ENCODE assay signal across 10 mouse cellular contexts in the genomic region with DNA sequence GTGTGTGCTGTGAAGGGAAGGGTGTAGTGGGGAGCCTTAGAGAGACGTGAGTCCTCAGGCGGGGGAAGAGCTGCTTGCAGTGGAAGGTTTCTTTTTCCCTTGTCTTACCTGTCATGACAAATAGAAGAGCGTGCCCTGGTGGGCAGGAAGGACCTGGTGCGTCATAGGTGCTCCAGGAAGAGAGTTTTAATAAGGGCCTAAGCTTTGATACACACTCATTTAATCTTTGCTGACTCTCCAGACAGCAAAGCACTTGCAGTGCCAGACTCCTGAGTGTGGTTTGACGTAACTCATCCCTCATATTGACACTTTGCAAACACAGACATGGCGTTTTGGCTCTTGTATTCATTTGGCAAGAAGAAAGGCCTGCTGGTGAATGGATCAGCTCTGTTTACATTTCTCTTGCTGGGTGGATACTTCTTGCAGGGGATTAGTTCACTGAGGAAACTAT. TPM values are rescaled to one million over a fixed set of nuclear protein-coding genes. Genes with fewer than 3 reads are reported as not detected.
DNase-seq lines count a peak whose midpoint lies in the region; ATAC-seq and TF ChIP-seq lines count a peak whose summit lies in the region.
"Had no signal": no experiment of that assay in that cellular context is flagged by ENCODE, and none has a peak within 500 bp of the region (broad histone marks: within the 10 kb centered on the region; RNA-seq: fewer than 3 reads in every experiment).

No protein-coding gene starts in this region.

- no peak overlapping the region for H3K4me3 ChIP-seq in kidney, postnatal 0 days (replicated peaks; ENCODE audit: low read depth, low read length)
- no peak overlapping the region for H3K4me3 ChIP-seq in intestine, embryonic 14.5 days (ENCODE audit: low read depth, low read length)
- no peak overlapping the region for H3K4me3 ChIP-seq in hindbrain, embryonic 10.5 days
- H3K4me3 ChIP-seq: forebrain, embryonic 10.5 days; limb, embryonic 12.5 days had no signal

- no peaks in the 10 kb centered on the region for H3K9me3 ChIP-seq in kidney, postnatal 0 days (replicated peaks; ENCODE audit: low read length)
- no peaks in the 10 kb centered on the region for H3K9me3 ChIP-seq in intestine, embryonic 14.5 days (ENCODE audit: control insufficient read depth, low read length)
- H3K9me3 ChIP-seq in hindbrain, embryonic 10.5 days, result no peaks in the 10 kb centered on the region
- H3K9me3 ChIP-seq: forebrain, embryonic 10.5 days; limb, embryonic 12.5 days had no signal

- H3K27ac ChIP-seq in kidney, postnatal 0 days, result no peak overlapping the region; the same call in 1 of the 2 replicates
- peak overlapping the region; percentile 51 for H3K27ac ChIP-seq in intestine, embryonic 14.5 days (ENCODE audit: low read depth)
- H3K27ac ChIP-seq in hindbrain, embryonic 10.5 days, result no peak overlapping the region
- H3K27ac ChIP-seq: forebrain, embryonic 10.5 days; limb, embryonic 12.5 days had no signal

- 0 out of 2 replicates have a peak, but pooled peaks cover 4% of the 10 kb centered on the region for H3K4me1 ChIP-seq in kidney, postnatal 0 days (replicated peaks; ENCODE audit: insufficient read depth, low read length)
- H3K4me1 ChIP-seq in intestine, embryonic 14.5 days (replicated peaks; ENCODE audit: control insufficient read depth, insufficient read depth, low read length), result peaks cover 28% of the 10 kb centered on the region
- H3K4me1 ChIP-seq in hindbrain, embryonic 10.5 days (replicated peaks), result peaks cover 14% of the 10 kb centered on the region

- peak; percentile 37 for DNase-seq in kidney, postnatal 0 days (ENCODE audit: low spot score)
- DNase-seq in kidney, postnatal 4 days, result no peak
- DNase-seq in brain, adult 2 months (ENCODE audit: low read depth, low spot score), result peak; percentile 36
- DNase-seq in intestine, embryonic 14.5 days (ENCODE audit: low spot score), result peak; percentile 67
- DNase-seq in mesoderm, embryonic 11.5 days (ENCODE audit: low read depth, low spot score), result peak; percentile 10
- DNase-seq in hindbrain, embryonic 10.5 days (ENCODE audit: low spot score), result no peak
- DNase-seq in gastrocnemius, postnatal 4 days (ENCODE audit: low spot score in 2 of 2), result no peak
- no peak for DNase-seq in cerebellum, adult 8-10 months

- H3K4me2 ChIP-seq in kidney, postnatal 0 days (ENCODE audit: low read length), result no peak overlapping the region
- peak overlapping the region; percentile 35 for H3K4me2 ChIP-seq in intestine, embryonic 14.5 days (ENCODE audit: low read length)
- H3K4me2 ChIP-seq: limb, embryonic 12.5 days had no signal

- no peak for TF ChIP-seq CTCF in kidney, postnatal 0 days (IDR thresholded peaks at IDR 0.05; ENCODE audit: low read depth)

- H3K36me3 ChIP-seq in kidney, postnatal 0 days (ENCODE audit: insufficient read depth, low read length), result peaks cover 9% of the 10 kb centered on the region
- peaks cover 22% of the 10 kb centered on the region for H3K36me3 ChIP-seq in intestine, embryonic 14.5 days (ENCODE audit: control insufficient read depth, insufficient read depth, low read length)
- peaks cover 44% of the 10 kb centered on the region for H3K36me3 ChIP-seq in hindbrain, embryonic 10.5 days

- no peak overlapping the region for H3K9ac ChIP-seq in kidney, postnatal 0 days (ENCODE audit: low read depth, low read length)
- H3K9ac ChIP-seq in intestine, embryonic 14.5 days (ENCODE audit: low read length), result no peak overlapping the region
- H3K9ac ChIP-seq: limb, embryonic 12.5 days had no signal

- H3K27me3 ChIP-seq in kidney, postnatal 0 days (ENCODE audit: insufficient read depth, low read length), result no peaks in the 10 kb centered on the region
- H3K27me3 ChIP-seq in intestine, embryonic 14.5 days (replicated peaks; ENCODE audit: control insufficient read depth, insufficient read depth, low read length), result no peaks in the 10 kb centered on the region
- no peaks in the 10 kb centered on the region for H3K27me3 ChIP-seq in hindbrain, embryonic 10.5 days (ENCODE audit: insufficient read depth, poor library complexity, severe bottlenecking)
- H3K27me3 ChIP-seq: limb, embryonic 12.5 days had no signal

- WGBS in kidney, postnatal 0 days, result 50% methylated on average over 6 of the region's 6 CpGs
- WGBS in intestine, embryonic 14.5 days, result 16% methylated on average over 6 of the region's 6 CpGs
- WGBS in hindbrain, embryonic 10.5 days, result 80% methylated on average over 6 of the region's 6 CpGs

- ATAC-seq in kidney, postnatal 0 days (replicated peaks; ENCODE audit: low FRiP score, low read depth), result no peak
- peak; percentile 73 for ATAC-seq in intestine, embryonic 14.5 days (replicated peaks; ENCODE audit: low FRiP score, low TSS enrichment, low read depth)

RNA-seq across cellular contexts. Expression of a gene that starts 34.5 kb away (rescaled TPM):
- polyA plus RNA-seq in kidney, postnatal 0 days (2015; fragmentation: Nextera tagmentation; extraction: Ambion mirVana), result 46.2 and 47.4 TPM in 2 replicates
- 72.0 and 76.6 TPM in 2 replicates for polyA plus RNA-seq in intestine, embryonic 14.5 days (2014; fragmentation: Nextera tagmentation; extraction: Ambion mirVana)
- 60.7 and 64.3 TPM in 2 replicates for polyA plus RNA-seq in hindbrain, embryonic 10.5 days (2016; fragmentation: Nextera tagmentation; extraction: Ambion mirVana)
- 100 to 1,000 TPM; 115 to 122 TPM for total RNA-seq in gastrocnemius, postnatal 4 days (2021)

RNA-seq across cellular contexts. Expression of a gene that starts 34.5 kb away (rescaled TPM):
- polyA plus RNA-seq in kidney, postnatal 0 days (2015; fragmentation: Nextera tagmentation; extraction: Ambion mirVana), result 19.0 and 22.6 TPM in 2 replicates
- polyA plus RNA-seq in intestine, embryonic 14.5 days (2014; fragmentation: Nextera tagmentation; extraction: Ambion mirVana), result 17.1 and 23.1 TPM in 2 replicates
- 34.9 and 38.3 TPM in 2 replicates for polyA plus RNA-seq in hindbrain, embryonic 10.5 days (2016; fragmentation: Nextera tagmentation; extraction: Ambion mirVana)
- total RNA-seq in gastrocnemius, postnatal 4 days (2021), result 10 to 100 TPM; 34.8 to 39.5 TPM

RNA-seq across cellular contexts. Expression of a gene that starts 34.5 kb away (rescaled TPM):
- polyA plus RNA-seq in kidney, postnatal 0 days (2015; fragmentation: Nextera tagmentation; extraction: Ambion mirVana), result 68.6 and 71.7 TPM in 2 replicates
- 132 TPM in 2 replicates for polyA plus RNA-seq in intestine, embryonic 14.5 days (2014; fragmentation: Nextera tagmentation; extraction: Ambion mirVana)
- polyA plus RNA-seq in hindbrain, embryonic 10.5 days (2016; fragmentation: Nextera tagmentation; extraction: Ambion mirVana), result 148 and 158 TPM in 2 replicates
- 10 to 100 TPM; 42.0 to 44.0 TPM for total RNA-seq in gastrocnemius, postnatal 4 days (2021)

Comparison
In these comparisons a context has a peak if more than half of its experiments do, and no peak if none do; other contexts are left out.
1. DNase-seq: peak in kidney, postnatal 0 days (single experiment), brain, adult 2 months (single experiment), intestine, embryonic 14.5 days (single experiment) and mesoderm, embryonic 11.5 days (single experiment); none in kidney, postnatal 4 days (0 of 2), hindbrain, embryonic 10.5 days (single experiment), gastrocnemius, postnatal 4 days (0 of 2) and cerebellum, adult 8-10 months (single experiment).